Mouse (Mus musculus) adrenal gland, postnatal 0 days (tissue): ENCODE data around the gene Ect2l. TPM values are rescaled to one million over a fixed set of nuclear protein-coding genes. Genes with fewer than 3 reads are reported as not detected.

Source experiments
- polyA plus RNA-seq: library from polyadenylated mRNA; unstranded; fragments of >200 nt; fragmentation: Nextera tagmentation; extraction: Ambion mirVana; gene quantifications from 2 replicates; pipeline ENCODE4 v1.2.1, GENCODE M21; 2015

The Ect2l gene
- polyA plus RNA-seq: 0.63 and 1.2 TPM in 2 replicates

DNA sequence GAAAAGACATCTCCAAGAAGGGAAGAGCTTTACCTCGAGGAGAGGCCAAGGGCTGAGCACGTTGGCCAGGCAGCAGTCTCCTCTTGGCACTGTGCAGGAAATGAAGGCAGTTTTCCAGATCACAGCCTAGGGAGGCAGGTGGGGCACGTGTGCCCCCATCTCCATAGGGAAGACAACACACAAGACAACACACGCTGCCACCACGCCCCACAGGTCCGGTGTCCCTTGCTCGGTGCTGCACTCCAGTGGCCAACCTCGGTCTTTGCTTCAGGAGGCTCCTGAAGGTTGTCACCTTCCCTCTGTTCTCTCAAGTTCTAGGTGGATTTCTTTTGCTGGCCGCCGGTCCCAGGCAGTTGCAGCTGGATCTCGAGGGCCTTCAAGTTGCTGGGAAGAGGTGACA is at the start of gene Ect2l:
Gene Ect2l, minus strand, starts transcription at position 165 of the 400 bp plus-strand sequence.

DNA sequence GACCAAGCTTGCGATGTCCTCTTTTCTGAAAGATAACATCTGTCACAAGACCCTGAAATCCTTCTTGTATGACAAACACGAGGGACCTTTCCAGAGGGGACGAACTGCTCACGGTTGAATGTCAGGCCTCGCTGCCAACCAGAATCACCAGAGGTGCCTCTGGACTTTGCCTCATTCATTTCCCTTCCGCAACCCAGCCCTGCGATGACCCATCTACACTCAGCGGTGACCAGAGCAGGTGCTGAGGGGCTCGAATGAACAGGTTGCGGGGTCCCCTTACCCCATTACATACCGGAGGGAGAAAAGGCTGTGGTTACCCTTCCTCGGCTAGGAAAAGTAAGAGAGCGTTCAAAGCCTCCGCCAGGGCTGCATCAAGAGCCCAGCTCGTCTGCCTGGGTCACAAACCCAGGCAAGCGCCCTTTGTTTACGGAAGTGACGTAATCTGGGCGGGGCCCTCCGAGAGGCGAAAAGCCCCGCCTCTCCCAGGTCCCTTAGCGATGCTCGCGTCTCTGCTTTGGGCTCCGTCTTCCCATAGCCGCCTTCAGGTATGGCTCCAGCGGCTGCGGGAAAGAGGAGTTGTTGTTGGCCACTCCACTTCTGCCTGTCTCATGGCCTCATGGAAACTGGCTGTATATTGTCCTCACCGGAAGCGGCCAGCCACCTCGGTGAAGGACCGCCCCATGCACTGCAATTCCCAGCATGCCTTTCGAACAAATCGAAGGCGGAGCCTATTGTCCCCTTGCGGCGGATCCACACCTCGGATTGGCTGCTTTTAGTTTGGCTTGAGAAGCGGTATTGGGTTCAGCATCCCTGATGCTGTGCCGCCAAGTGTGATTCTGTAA is 24.1 kb upstream of the Ect2l start, which contains the start of gene Ccdc28a:
Gene Ccdc28a, minus strand, starts transcription at position 439 of the 842 bp plus-strand sequence.

Other genes starting within 250 kb of the Ect2l start
- gene Abracl, start 187.6 kb downstream of the Ect2l start, polyA plus RNA-seq: 133 and 226 TPM in 2 replicates
- gene Reps1, start 155.0 kb downstream of the Ect2l start, polyA plus RNA-seq: 17.0 and 17.6 TPM in 2 replicates
- 20.9 and 24.5 TPM in 2 replicates for gene Ccdc28a, start 24.1 kb upstream of the Ect2l start, polyA plus RNA-seq
- gene Nhsl1, start 108.1 kb upstream of the Ect2l start, polyA plus RNA-seq: 3.2 and 4.3 TPM in 2 replicates